Mouse (Mus musculus) left cerebral cortex, postnatal 36 days (tissue): Measurements from ENCODE around the gene Gm11032. TPM values are rescaled to one million over a fixed set of nuclear protein-coding genes. Genes with fewer than 3 reads are reported as not detected.
A peak's percentile ranks its signal among the peaks of the same experiment; 100 is the strongest.
"Not testable (repeated sequence)": the region's sequence is repeated elsewhere in the genome, so short reads cannot be mapped to it uniquely, and the experiment has no call there.

ENCODE experiments used
- DNase-seq, 2 experiments: peaks; one replicate each; pipeline ENCODE4 v3.0.0; 2021 to 2022; ENCODE audit warnings: low spot score in 2 of 2, mixed read lengths in 1 of 2
- intact Hi-C: fragments of 180-260 bp; cut with DNase I; formaldehyde crosslinking; loops from one replicate; pipeline ENCODE4 v1.15.1; 2025
- total RNA-seq, 2 experiments: library from RNA; stranded (reverse); gene quantifications; 2 replicates each; pipeline ENCODE4 v1.2.3; 2021

The Gm11032 gene
- total RNA-seq, 2 experiments from 2014 or later: not detected

DNA sequence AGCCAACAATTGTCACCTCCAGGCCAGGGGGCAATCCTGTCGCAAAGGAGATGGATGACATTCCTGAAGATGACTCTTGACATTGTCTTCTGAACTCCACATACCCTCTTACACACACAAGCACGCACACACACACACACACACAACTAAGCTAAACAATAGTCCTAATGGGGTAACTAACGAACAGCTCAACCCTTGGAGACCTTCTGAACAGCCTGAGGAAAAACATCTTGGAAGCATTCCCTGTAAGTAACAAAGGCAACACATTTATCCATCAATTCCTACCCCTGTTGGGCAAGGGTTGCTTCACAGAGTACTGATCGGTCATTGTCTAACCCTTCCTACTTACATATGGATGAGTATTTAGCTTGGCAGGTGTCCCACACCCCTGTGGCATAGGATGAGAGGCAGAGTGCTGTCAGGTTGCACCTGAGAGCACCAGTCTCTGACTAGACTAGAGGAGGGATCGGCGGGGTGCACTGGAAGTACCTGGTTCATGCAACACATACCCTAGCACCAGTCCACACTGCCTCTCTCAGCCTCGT lies 2.6 kb downstream of the Gm11032 start:
- no peak for DNase-seq
- intact Hi-C loops: no loop called here

DNA sequence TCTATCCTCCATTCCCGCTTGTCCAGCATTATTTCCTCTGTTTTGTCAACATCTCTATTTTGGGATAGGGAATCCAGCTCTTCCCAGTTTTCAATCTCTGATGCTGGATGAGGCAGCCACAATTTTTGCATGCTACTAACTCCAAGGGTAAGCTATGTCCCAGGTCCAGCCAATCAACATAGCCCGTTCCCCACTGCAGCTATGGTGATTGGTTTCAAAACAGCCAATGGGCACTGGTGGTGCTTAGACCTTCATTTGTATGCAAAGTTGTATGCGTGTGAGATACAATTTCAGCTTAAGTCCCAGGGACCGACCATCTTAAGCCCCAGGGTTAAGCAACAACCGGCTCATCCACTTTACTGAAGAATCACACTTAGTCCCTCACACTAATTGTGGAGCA lies 3.1 kb downstream of the Gm11032 start:
- DNase-seq: no peak
- intact Hi-C loops: no loop called here

DNA sequence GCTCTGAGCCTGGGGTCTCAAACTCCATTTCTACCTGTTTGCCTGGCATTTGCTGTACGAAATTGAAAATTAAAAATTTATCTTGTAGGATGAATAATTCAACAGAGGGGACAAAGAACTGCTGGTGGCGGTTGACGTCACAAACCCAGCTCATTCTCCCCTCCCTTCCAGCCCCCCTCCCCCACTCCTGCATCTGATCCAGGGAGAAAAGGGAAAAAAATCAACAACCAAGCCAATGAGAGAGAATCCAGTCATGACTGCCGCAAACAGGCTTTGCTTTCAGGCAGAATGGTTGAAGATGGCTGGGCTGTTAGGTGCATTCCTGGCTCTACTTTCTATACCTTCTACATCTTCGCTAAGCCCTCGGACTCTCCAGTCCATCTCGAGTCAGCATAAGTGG lies 6.1 kb downstream of the Gm11032 start:
- intact Hi-C loops: no loop called here
- DNase-seq: no peak

DNA sequence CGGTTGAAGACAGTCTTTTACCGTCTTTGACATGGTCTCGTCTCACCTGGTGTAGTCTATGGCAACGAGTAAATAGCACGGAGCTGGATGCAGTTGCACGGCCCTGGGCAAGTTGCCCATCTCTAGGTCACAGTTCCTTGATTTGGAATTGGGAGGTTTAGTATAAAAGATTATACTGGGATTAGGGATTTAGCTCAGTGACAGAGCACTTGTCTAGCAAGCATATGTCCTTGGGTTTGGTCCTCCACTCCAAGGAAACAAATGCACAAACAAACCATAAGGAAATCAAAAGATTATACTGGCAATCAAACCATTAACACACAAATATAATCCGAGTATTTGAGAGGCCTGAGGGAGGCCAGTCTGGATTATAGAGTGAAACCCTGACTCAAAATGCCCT lies 7.8 kb downstream of the Gm11032 start:
- intact Hi-C loops: no loop called here
- DNase-seq: no peak

DNA sequence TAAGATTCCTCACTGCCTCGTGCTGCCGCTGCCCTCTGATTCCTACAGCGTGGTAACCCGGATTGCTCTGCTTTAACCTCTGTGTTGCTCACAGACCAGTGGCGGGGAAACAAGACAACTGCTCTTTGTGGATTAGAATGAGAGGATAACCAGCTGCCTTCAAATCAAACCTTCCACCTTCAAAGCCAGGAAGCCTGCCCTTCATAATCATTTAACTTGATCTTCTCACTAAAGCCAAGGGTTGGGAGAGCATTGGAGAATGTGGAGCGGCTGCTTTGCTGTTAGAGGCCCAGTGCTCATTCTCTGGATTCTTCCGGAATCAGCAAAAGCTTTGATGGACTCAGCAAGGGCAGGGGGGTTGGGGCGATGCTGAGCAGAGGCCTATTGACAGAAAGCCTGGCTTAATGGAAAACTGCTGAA lies 10.0 kb downstream of the Gm11032 start:
- DNase-seq: no peak
- intact Hi-C loops: no loop called here

DNA sequence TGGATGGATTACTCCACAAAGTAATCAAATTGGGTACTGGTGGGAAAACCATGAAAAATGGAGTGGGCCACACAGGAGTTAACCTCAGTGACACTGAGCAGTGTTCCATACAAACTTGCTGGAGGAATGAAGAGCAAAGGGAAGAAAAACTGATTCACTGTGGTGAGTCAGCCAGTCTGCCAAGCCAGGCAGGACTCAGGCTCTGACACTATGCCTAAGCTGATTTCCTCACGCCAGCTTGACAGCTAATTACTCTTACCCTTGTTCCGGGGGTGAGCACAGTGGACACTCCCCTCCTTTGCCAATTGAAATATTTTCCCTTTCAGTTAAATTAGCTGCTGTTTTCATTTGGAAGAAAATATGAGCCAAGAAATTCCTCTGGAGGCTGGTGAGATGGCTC lies 13.6 kb downstream of the Gm11032 start:
- intact Hi-C loops: no loop called here

DNA sequence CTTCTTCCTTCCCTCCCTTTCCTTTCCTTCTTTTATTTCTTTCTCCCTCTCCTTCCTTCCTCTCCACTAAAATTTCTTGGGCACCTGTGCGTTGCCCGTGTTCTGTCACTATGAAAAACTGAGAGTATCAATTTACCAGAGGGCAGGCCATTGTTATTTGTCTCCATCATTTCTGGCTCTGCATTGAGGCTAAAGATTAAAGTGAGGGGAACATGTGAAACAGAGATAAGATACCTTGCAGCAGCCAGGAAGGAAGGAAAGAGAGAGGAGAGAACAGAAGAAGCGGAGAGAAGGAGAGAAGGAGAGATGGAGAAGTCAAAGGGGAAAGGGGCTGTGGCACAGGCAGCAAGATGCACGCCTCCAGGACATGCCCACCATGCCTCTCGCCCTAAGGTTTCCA lies 14.5 kb downstream of the Gm11032 start:
- intact Hi-C loops: no loop called here
- DNase-seq: no peak

More for the DNA sequence above, 13.6 kb downstream of the Gm11032 start:
- DNase-seq: no peak

DNA sequence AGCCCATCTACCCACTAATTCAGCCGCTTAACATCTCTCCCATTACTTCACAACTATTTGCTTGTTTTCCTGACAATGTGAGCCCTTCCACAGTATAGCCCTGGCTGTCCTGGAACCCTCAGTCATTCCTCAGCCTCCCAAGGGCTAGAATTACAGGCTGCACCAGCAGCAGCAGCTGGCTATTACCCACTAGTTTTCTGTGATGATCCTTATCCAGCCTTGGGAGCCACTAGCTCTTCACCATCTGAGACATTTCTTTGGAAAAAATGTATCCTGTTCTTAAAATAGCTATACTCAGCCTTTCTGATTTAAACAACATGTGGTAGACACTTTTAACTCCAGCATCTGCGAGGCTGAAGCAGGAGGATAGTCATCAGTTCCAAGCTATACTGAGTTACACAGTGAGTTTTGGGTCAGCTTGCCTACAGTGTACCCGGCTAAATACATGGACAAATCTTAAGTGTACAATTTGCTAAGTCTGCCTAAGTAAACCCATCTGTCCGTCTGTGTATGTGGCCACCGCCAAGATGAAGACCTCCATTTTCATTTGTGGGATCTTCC lies 17.0 kb downstream of the Gm11032 start:
- DNase-seq: no peak
- intact Hi-C loops: no loop called here

DNA sequence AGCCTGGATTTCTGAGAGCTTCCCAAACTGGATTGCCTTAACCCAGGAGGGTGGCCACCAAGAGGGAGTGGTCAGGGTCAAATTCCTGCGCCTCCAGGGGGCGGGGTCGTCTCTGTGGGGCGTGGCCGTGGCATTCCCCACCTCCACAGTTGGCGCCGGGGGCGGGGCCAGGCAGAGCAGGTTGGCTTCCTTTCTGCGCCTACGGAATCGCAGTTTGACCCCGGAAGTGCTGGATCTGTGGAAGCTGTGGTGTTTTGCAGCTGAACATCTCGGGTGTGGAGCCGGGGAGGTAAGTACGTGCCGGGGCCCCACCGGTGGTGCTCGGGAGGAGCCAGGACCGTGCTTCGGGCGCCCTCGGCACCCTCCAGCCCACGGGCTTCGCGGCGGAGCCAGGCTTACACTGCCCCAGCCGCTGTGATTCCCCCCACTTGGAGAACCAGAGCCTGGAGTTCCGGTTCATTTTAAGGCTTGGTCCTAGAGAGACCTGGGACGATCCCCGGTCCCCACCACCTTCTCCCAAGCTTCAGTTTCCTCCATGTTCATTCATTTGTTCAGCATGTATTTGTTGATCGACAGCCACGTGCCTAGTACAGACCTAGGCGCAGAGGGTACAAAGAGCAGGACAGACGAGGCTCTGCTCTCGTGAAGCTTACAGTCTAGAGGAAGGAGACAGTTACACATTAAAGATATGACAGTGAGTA lies 17.8 kb downstream of the Gm11032 start, which contains the start of gene Ascc2:
Gene Ascc2, plus strand, starts transcription at position 214 of the 701 bp plus-strand sequence.
- intact Hi-C loops: no loop called here
- peak; percentile 85 to 87 for DNase-seq

DNA sequence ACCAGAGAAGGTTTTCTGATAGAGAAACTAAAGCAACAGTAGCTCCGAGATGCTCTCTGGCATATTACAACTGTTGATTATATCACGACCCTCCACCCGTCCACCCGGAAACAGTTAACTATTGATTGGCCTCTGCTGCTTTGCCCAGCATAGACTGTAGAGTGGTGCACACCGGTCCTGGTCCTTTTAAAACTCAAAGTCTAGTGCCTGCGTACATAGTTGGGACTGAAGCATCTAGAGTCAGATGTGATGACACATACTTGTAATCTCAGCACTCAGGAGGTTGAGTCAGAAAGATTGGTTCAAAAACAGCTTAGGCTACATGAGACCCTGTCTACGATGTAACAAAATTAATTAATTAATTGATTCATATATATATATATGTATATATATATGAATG lies 18.4 kb downstream of the Gm11032 start:
- no peak for DNase-seq
- intact Hi-C loops: no loop called here

DNA sequence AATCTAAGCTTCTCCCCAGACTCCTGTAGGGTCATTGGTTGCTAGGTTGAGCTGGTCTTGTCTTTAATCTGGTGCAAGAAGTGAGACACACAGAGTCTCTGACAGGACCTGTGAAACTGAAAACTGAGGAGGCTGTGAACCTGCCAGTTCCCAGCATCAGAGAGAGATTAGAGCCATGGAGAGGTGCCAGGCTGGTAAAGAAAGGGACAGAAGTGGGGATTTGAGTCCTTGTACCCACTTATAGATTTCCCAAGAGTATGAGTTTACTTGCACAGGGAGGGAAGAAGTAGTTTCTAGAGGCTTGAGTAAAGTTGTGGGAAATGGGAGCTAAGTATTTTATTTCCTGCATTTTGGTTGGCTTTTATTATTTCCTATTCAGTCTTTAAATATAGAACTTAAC lies 21.3 kb downstream of the Gm11032 start:
- DNase-seq: no peak
- intact Hi-C loops: no loop called here

DNA sequence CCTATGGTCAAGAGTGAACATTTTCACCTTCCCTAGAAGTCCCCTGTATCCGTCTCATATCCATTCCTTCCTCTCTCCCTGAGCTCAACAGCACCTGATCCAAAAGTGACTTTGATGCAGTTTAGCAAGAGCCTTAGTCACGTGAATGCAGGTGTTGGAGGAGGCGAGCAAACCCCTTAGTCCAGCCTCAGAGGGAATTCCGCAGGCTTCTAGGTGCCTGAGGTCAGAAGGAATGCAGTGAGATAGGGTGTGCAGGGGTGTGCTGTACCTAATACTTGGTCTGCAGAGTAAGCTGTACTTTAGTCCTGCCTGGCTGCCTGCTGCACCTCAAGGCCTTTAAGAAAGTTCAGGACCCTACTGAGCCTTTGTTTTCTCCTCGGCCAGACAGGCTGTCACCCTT lies 23.9 kb downstream of the Gm11032 start:
- no peak for DNase-seq
- intact Hi-C loops: no loop called here

DNA sequence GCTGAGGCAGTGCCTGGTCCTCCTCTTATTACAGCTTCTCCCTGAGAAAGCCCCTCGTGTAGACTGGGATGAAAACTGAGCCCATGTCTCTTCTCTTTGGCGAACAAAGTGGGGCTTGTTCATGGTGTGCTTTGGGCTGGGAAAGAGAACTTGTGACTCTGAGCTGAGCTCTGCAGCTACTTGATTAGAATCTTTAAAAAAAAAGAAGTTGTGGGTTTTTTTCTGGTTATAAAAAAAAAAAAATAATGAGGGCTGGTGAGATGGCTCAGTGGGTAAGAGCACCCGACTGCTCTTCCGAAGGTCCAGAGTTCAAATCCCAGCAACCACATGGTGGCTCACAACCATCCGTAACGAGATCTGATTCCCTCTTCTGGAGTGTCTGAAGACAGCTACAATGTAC lies 25.3 kb downstream of the Gm11032 start:
- intact Hi-C loops, DNase-seq: not testable (repeated sequence)

DNA sequence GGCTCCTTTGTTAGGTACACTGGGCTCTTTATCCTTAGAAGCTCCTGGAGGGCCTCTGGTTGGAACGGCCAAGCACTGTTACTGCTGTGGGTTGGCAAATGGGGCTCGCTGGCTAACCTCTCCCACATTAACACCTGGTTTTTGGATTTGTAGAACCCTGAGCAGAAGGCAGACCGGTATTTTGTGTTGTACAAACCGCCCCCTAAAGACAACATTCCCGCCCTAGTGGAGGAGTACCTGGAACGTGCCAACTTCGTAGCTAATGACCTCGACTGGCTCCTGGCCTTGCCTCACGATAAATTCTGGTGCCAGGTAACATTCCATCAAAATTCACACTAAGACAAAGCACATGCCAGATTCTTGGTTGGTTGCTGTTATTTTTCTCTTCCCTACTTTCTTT lies 26.5 kb downstream of the Gm11032 start:
- no peak for DNase-seq
- intact Hi-C loops: no loop called here

DNA sequence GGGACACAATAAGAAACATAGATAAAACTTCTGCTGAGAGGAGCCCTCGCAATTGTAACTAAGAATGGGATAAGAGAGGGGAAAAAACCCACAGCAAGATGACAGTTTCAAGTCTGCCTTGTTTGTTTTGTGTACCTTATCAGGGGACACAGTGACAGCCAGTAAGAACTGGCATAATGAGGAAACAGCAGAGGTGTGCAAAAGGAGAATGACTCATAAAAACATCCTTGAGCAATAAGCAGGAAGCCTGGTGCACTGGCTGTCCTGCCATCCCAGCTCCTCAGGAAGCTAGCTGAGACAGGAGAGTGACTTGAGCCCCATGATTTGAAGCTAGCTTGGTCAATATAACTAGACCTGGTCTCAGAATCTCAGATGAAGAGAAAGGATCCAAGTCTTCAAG lies 40.0 kb downstream of the Gm11032 start:
- intact Hi-C loops: no loop called here
- DNase-seq: no peak

DNA sequence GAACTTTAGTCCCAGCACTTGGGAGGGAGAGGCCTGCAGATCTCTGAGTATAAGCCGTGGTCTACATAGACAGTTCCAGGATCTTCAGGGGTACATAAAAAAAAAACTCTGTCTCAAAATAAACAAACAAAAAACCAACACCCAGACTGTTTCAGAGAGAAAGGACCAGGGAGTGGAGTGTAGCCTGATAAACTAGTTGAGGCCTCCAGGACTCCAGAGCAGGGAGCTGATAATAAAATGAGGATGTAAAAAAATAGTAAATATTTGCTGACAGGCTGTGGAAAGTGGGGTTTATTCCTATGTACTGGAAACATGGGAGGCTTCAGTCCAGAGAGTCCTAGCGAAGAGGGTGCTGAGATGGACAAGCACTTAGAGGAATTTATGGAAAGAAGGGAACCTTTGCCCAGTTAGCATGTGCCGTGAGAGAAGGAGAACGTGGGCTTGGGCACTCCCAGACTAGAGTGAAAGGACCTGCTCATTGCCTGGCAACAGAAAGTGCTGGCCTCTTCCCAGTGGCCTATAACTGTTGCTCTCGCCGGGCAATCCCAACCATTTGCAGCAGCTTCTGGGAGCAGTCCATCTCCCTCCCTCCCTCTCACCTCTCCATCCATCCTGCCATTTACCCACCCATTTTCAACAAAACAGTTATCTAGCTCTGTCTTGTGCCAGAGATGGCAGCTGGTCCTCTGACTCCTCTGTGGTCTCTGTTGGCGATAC lies 40.6 kb downstream of the Gm11032 start:
- no peak for DNase-seq
- intact Hi-C loops: no loop called here

DNA sequence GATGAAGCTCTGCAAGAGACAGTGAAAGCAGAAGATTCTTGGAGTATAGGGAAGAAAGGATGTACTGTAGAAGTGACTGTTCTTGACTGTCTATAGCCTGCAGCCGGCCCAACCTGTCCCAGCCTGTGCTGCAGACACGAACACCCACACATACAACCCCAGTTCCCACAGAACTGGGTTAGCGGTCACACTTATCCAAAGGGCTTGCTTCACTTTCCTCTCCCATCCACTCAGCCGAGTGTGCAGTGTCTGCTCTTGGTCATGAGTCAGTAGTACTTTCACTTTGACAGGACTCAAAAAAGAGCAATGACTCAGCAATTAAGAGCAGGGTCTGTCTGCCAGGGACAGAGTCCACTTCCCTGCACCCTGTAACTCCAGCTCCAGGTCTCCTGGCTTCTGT lies 41.5 kb downstream of the Gm11032 start:
- DNase-seq: peak; percentile 13 to 17
- intact Hi-C loops: no loop called here

DNA sequence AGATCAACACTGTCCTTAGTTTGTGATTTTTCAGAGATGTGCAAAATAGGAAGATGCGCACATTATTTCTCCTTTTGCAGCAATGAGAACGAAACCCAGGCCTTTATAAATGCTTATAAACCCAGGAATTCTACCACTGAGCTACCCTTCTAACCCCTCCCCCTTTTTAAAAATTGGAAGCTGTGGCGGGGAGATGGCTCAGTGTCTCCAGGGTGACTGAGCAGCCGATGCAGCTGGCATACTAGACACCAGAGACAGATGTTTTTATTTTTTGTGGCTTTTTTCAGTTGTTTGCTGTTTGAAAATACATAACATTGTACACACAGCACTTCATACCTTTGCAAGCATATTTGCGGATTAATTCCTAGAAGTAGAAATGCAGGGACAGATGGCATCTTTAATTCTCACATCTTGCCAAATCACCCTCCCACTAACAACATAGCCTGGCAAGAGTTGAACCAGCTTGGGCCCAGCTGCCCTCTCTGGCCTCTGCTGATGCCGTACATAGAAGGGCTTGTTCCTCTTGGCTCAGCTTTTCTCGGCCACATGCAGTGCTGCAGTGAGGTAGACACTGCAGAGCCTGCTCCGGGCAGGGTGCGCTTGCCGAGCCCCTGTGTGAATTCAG lies 42.1 kb downstream of the Gm11032 start:
- intact Hi-C loops: no loop called here
- DNase-seq: peak in 1 of 2 experiments; percentile 11

DNA sequence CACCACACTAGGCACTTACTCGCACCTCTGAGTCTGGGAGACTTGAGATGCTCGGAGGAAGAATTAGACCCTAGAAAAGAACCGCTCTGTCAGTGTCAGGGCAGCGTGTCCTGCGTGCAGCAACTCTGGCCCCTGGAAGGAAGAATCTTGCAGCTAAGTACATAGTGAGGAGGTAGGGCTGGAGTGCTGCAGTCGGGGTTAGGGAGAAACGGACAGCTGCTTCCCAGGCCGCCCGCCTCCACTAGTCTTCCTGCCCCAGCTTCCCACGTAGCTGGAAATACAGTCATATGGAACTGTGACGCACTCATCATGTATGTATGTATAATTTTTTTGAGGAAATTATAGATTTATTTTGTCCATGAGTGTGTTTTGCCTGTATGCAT lies 42.6 kb downstream of the Gm11032 start:
- intact Hi-C loops: no loop called here
- DNase-seq: peak in 1 of 2 experiments; percentile 10
